Mouse (Mus musculus): ENCODE measurements around the gene Fscn2.

DNA sequence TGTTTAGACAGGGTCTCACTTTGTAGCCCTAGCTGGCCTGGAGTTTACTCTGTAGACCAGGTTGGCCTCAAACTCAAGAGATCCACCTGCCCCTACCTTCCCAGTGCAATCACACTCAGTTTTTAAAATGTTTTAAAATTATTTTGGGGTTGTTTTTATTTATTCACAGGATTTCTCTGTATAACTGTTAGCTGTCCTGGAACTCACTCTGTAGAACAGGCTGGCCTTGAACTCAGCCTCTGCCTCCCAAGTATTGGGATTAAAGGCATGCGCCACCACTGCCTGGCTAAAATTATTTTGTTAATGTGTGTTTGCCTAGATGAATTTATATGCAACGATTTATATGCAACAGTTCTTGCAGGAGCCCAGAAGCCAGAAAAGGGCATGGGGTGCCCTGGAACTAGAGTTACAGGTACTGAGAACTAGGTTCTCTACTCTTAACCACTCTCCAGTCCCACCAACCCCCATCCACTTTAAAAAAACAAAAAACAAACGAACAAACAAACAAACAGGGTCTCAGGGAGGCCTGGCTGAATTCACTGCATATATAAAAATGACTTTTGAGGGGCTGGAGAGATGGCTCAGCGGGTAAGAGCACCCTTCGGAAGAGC is 16.9 kb upstream of the Fscn2 start:
- TF ChIP-seq CTCF (conservative IDR thresholded peaks at IDR 0.05; ENCODE audit: insufficient read depth, insufficient read length, low read depth, low read length), result no peak
- no peak for TF ChIP-seq POLR2A (IDR thresholded peaks at IDR 0.05; ENCODE audit: low read depth, low read length)
